Mouse (Mus musculus): ENCODE results near the gene Bloc1s3. TPM values are rescaled to one million over a fixed set of nuclear protein-coding genes. Genes with fewer than 3 reads are reported as not detected.

Gene Bloc1s3
- total RNA-seq, 2 experiments from 2014 or later: 2.0 to 2.2 TPM

GRCm38 (mm10) chr7:19486549-19486948, 21.6 kb downstream of the Bloc1s3 start:
- intact Hi-C loops (cut with DNase I): no loop called here
- no peak for DNase-seq

GRCm38 (mm10) chr7:19485488-19485887, 22.7 kb downstream of the Bloc1s3 start:
- intact Hi-C loops (cut with DNase I): no loop called here
- DNase-seq: no peak

GRCm38 (mm10) chr7:19483281-19483680, 24.9 kb downstream of the Bloc1s3 start:
- intact Hi-C loops (cut with DNase I): no loop called here
- no peak for DNase-seq

- intact Hi-C loops (cut with DNase I): no loop called here
These were observed 30.4 kb downstream of the Bloc1s3 start for GRCm38 (mm10) chr7:19477624-19478384.

GRCm38 (mm10) chr7:19477084-19477483, 31.1 kb downstream of the Bloc1s3 start:
- intact Hi-C loops (cut with DNase I): no loop called here
- no peak for DNase-seq

More at GRCm38 (mm10) chr7:19477624-19478384, 30.4 kb downstream of the Bloc1s3 start:
- no peak for DNase-seq

- peak; percentile 84 to 89 for DNase-seq
- intact Hi-C loops (cut with DNase I): loop anchor here (2.0 kb wide), 1 partner anchor 13 kb away; no protein-coding TSS in a partner anchor
These were observed 34.2 kb downstream of the Bloc1s3 start for GRCm38 (mm10) chr7:19473875-19474443.

- no peak for DNase-seq
- intact Hi-C loops (cut with DNase I): no loop called here
These were observed 35.8 kb downstream of the Bloc1s3 start for GRCm38 (mm10) chr7:19472403-19472802.

- intact Hi-C loops (cut with DNase I): loop anchor here (2.0 kb wide), 1 partner anchor 28 kb away; no protein-coding TSS in a partner anchor
These were observed 37.9 kb downstream of the Bloc1s3 start for GRCm38 (mm10) chr7:19470308-19470707.

GRCm38 (mm10) chr7:19469404-19469803, 38.8 kb downstream of the Bloc1s3 start:
- DNase-seq: no peak
- intact Hi-C loops (cut with DNase I): no loop called here

More at GRCm38 (mm10) chr7:19470308-19470707, 37.9 kb downstream of the Bloc1s3 start:
- no peak for DNase-seq

- no peak for DNase-seq
- intact Hi-C loops (cut with DNase I): no loop called here
These were observed 39.9 kb downstream of the Bloc1s3 start for GRCm38 (mm10) chr7:19468279-19468678.

- DNase-seq: no peak
- intact Hi-C loops (cut with DNase I): no loop called here
These were observed 40.5 kb downstream of the Bloc1s3 start for GRCm38 (mm10) chr7:19467638-19468037.

- no peak for DNase-seq
- intact Hi-C loops (cut with DNase I): no loop called here
These were observed 41.5 kb downstream of the Bloc1s3 start for GRCm38 (mm10) chr7:19466602-19467145.

GRCm38 (mm10) chr7:19464367-19465307, 43.5 kb downstream of the Bloc1s3 start:
- no peak for DNase-seq

GRCm38 (mm10) chr7:19462884-19463381, 45.2 kb downstream of the Bloc1s3 start, which contains the start of gene Exoc3l2:
Exoc3l2 (plus strand) TSS chr7:19463331.
- no peak for DNase-seq
- intact Hi-C loops (cut with DNase I): loop anchor here (5.0 kb wide), 2 partner anchors 39 to 109 kb away; no protein-coding TSS in a partner anchor

More at GRCm38 (mm10) chr7:19464367-19465307, 43.5 kb downstream of the Bloc1s3 start:
- intact Hi-C loops (cut with DNase I): loop anchor here (5.0 kb wide), 2 partner anchors 38 to 108 kb away; no protein-coding TSS in a partner anchor

GRCm38 (mm10) chr7:19462443-19462842, 45.7 kb downstream of the Bloc1s3 start:
- DNase-seq: no peak
- intact Hi-C loops (cut with DNase I): loop anchor here (5.0 kb wide), 2 partner anchors 40 to 110 kb away; no protein-coding TSS in a partner anchor

- DNase-seq: peak; percentile 81 to 86
- intact Hi-C loops (cut with DNase I): loop anchor here (2.0 to 5.0 kb wide), 3 partner anchors 13 to 111 kb away; no protein-coding TSS in a partner anchor
These were observed 46.7 kb downstream of the Bloc1s3 start for GRCm38 (mm10) chr7:19461488-19461887.

- intact Hi-C loops (cut with DNase I): loop anchor here (2.0 to 5.0 kb wide), 3 partner anchors 14 to 112 kb away; no protein-coding TSS in a partner anchor
- no peak for DNase-seq
These were observed 47.7 kb downstream of the Bloc1s3 start for GRCm38 (mm10) chr7:19460500-19460899.

GRCm38 (mm10) chr7:19459144-19459870, 48.9 kb downstream of the Bloc1s3 start:
- intact Hi-C loops (cut with DNase I): no loop called here

GRCm38 (mm10) chr7:19458591-19459111, 49.5 kb downstream of the Bloc1s3 start, which contains the start of gene Mark4:
Mark4 (minus strand) TSS chr7:19458821.
- intact Hi-C loops (cut with DNase I): no loop called here

More at GRCm38 (mm10) chr7:19459144-19459870, 48.9 kb downstream of the Bloc1s3 start:
- no peak for DNase-seq

More at GRCm38 (mm10) chr7:19458591-19459111, 49.5 kb downstream of the Bloc1s3 start, which contains the start of gene Mark4:
- peak; percentile 81 to 83 for DNase-seq
